ENCODE assay signal across 9 mouse cellular contexts in genomic region chr6:119521931-119522391, GRCm38 (mm10). TPM values are rescaled to one million over a fixed set of nuclear protein-coding genes. Genes with fewer than 3 reads are reported as not detected.
DNase-seq lines count a peak whose midpoint lies in the region; ATAC-seq lines count a peak whose summit lies in the region.
"Had no signal": no experiment of that assay in that cellular context is flagged by ENCODE, and none has a peak within 500 bp of the region (broad histone marks: within the 10 kb centered on the region; RNA-seq: fewer than 3 reads in every experiment).

No protein-coding gene starts in this region.

- ATAC-seq in activated CD4-positive, CD25-positive, alpha-beta regulatory T cell, adult 4 months, result peak; percentile 46
- peak; percentile 70 for ATAC-seq in inflammation-experienced regulatory T-cells, adult 6 months

- peak; percentile 14 for DNase-seq in layer of hippocampus, adult 11-12 months (ENCODE audit: low spot score)
- no peak for DNase-seq in layer of hippocampus, adult 9-11 months
- DNase-seq in thymus, postnatal 0 days (ENCODE audit: low spot score), result peak; percentile 73
- no peak for DNase-seq in urinary bladder, postnatal 4 days (ENCODE audit: low spot score in 2 of 2)
- no peak for DNase-seq in testis, postnatal 10 days (ENCODE audit: low spot score)
- DNase-seq in retina, postnatal 1 day, result no peak

RNA-seq across cellular contexts. Expression of gene Wnt5b, which starts 22.2 kb away (rescaled TPM):
- polyA plus RNA-seq in activated CD4-positive, CD25-positive, alpha-beta regulatory T cell, adult 4 months (2017; shearing (Covaris generic)), result not detected
- polyA plus RNA-seq in inflammation-experienced regulatory T-cells, adult 6 months (2017; shearing (Covaris generic)), result under 1 TPM in 1 of 3 experiments, not detected in 2; 0.16 TPM
- 3.9 and 4.6 TPM in 2 replicates for polyA plus RNA-seq in thymus, postnatal 0 days (2015; fragmentation: Nextera tagmentation; extraction: Ambion mirVana)
- polyA plus RNA-seq: macrophage had no signal

RNA-seq across cellular contexts. Expression of gene Fbxl14, which starts 42.5 kb away (rescaled TPM):
- polyA plus RNA-seq in activated CD4-positive, CD25-positive, alpha-beta regulatory T cell, adult 4 months (2017; shearing (Covaris generic)), result 10 to 100 TPM; 13.2 to 15.8 TPM
- polyA plus RNA-seq in inflammation-experienced regulatory T-cells, adult 6 months (2017; shearing (Covaris generic)), result 10 to 100 TPM; 13.8 to 15.1 (median 14.3) TPM
- 17.1 and 18.1 TPM in 2 replicates for polyA plus RNA-seq in thymus, postnatal 0 days (2015; fragmentation: Nextera tagmentation; extraction: Ambion mirVana)

Comparison
In these comparisons a context has a peak if more than half of its experiments do, and no peak if none do; other contexts are left out.
1. DNase-seq: peak in layer of hippocampus, adult 11-12 months (single experiment) and thymus, postnatal 0 days (single experiment); none in layer of hippocampus, adult 9-11 months (single experiment), urinary bladder, postnatal 4 days (0 of 2), testis, postnatal 10 days (single experiment) and retina, postnatal 1 day (single experiment).